Mouse (Mus musculus): ENCODE results near the gene Hmcn2. TPM values are rescaled to one million over a fixed set of nuclear protein-coding genes. Genes with fewer than 3 reads are reported as not detected.

The Hmcn2 gene
- polyA plus RNA-seq, 1 experiment from 2014 or later = 1.2 TPM

DNA sequence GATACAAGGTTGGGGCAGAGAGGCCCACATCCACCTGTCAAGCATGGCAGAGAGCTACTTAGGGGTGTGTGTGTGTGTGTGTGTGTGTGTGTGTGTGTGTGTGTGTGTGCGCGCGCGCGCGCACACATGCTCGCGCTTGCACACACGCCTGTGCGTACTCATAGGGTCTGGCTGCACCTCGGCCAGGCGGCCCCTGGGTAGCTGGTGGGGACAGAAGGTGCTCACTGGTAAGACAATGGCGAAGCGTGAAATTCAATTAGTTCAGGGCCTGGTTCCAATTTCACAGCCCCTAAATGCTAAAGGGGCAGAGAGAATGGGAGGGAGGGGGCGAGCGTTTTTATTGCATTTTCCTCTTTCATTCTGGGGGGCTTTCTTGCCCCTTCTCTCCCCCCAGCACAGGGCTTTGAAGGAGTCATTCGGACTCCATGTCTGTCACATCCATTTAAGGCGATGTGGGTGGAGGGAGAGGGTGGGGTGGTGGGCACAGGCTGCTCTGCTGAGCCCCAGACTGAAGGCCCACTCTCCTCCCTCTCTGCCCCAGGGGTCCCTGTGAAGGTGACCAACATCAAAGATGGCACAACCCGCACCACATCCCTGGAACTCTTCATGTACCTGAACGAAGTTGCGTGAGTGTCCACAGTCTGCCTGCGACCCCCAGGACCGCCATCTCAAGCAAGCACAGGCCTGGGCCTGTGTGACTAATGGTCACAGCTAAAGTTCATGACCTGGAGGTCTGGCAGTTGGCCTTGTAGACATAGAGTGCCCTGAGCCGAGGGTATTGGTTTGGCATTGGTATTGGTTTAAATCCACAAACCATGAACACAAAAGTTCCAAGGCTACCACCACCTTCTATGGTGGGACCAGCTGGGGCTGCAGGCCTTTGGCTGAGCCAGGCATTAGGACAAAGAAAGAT is 186.3 kb downstream of the Hmcn2 start:
- Histone ChIP-seq H3K9ac (no peak overlapping the region), H3K4me3 (no peak overlapping the region), H3K4me1 (no peaks in the 10 kb centered on the region), H3K27ac (replicated peaks) (no peak overlapping the region), H3K36me3 (no peaks in the 10 kb centered on the region), H3K9me3 (no peaks in the 10 kb centered on the region), H3K4me2 (no peak overlapping the region), H3K27me3 (replicated peaks) (peaks cover 78% of the 10 kb centered on the region)
- 87% methylated on average over 24 of the region's 24 CpGs for WGBS
- no peak; the same call in 1 of the 2 replicates for ATAC-seq (ENCODE audit: extremely low read depth, insufficient number of reproducible peaks, low FRiP score, low TSS enrichment)

DNA sequence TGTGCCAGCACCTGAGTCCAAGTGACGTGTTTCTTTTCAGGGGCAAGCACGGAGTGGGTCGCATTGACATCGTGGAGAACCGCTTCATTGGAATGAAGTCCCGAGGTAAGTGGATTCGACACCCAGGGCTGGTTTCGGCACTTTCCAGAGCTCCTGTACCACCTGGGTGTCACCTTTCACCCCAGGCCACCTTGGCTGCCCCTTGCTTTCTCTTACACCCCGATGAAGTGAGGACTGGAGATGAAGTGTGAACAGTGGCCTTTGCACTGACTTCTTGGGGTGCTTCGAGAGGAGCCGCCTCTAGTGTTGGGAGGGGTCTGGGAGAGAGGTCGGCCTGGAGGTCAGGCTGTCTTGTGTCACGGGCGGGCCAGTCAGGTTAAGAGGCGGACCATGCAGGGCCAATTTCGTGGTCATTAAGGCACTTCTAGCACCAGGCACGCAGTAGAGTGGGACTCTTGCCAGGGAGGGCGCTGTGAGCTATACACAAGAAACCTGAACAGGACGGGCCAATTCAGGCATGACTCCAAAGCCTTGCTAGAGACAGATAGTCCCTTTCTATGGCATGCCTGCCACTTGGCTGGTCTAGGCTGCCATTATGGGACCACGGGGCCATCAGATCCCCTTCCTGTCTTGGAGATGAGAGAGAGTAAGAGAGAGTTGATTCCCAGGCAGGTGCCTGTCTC is 187.4 kb downstream of the Hmcn2 start:
- Histone ChIP-seq H3K9me3 (no peaks in the 10 kb centered on the region), H3K27ac (replicated peaks) (no peak overlapping the region), H3K4me3 (no peak overlapping the region), H3K36me3 (no peaks in the 10 kb centered on the region), H3K9ac (no peak overlapping the region), H3K4me1 (no peaks in the 10 kb centered on the region), H3K27me3 (replicated peaks) (peaks cover 68% of the 10 kb centered on the region), H3K4me2 (no peak overlapping the region)
- WGBS = 59% methylated on average over 20 of the region's 20 CpGs
- no peak for ATAC-seq (ENCODE audit: extremely low read depth, insufficient number of reproducible peaks, low FRiP score, low TSS enrichment)

DNA sequence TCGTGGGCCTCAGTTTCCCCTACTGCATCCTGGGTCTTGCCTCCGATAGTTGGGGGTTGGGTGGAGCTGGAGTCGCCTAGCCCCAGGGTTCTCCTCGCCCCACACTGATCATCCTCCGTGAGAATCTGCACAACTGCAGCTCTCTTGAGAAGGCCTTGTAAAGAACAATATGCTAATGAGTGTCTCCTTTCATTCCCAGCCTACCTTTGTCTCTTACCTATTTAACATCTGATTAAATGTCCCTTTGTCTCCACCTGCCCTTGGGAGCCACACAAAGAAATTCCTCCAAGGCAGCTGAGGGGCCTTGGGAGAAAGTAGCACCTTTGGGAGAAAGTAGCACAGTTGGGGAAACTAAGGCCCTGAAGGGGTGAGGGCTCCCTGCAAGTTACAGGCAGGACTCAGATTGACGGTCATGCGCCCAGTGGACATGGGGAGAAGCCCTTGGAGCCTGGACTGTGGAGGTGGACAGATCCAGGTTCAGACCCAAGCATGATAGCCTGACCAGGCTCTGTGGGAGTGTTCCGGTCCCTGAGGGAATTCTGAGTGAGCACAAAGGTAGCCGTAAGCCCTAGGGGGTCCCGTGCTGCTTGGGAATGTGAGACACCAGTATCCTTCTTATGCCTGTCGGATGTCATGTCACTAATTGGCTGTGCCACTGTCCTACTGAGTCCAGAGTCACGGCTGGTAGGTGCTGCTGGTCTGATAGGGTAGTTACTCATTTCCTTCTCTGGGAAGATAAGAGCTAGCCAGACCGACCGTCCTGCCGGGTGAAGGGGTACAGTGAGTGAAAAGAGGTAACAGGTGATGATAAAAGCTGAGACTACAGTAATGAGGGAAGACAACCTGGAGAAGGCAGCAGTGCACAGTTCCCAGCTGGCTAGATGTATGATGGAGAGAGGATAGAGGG is 188.7 kb downstream of the Hmcn2 start:
- H3K27ac ChIP-seq (replicated peaks) = no peak overlapping the region
- H3K4me2 ChIP-seq = no peak overlapping the region
- no peak overlapping the region for H3K4me3 ChIP-seq
- H3K4me1 ChIP-seq = no peaks in the 10 kb centered on the region
- peaks cover 62% of the 10 kb centered on the region for H3K27me3 ChIP-seq (replicated peaks)
- no peak for ATAC-seq (ENCODE audit: extremely low read depth, insufficient number of reproducible peaks, low FRiP score, low TSS enrichment)
- no peaks in the 10 kb centered on the region for H3K36me3 ChIP-seq
- whole genome bisulfite sequencing = 44% methylated on average over 15 of the region's 15 CpGs
- no peaks in the 10 kb centered on the region for H3K9me3 ChIP-seq
- no peak overlapping the region for H3K9ac ChIP-seq

DNA sequence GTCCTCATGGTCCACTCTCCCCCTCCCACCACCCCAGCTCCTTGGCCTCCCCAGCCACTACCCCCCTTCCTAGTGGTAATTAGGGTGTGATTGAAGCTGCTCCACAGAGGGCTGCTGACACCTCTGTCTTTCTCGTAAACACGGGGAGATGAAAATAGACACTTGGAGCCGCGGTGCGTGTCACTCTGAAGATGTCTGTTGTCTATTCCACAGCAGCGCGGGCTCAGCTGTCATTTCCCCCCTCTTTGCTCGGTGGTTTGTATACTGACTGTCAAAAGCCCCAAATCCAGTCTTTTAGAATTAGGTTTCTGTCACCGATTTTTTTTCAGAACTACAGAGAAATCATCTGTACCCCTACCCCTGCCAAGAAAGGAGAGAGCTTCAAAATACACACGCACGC is 191.3 kb downstream of the Hmcn2 start:
- Histone ChIP-seq H3K36me3 (no peaks in the 10 kb centered on the region), H3K27me3 (replicated peaks) (peaks cover 39% of the 10 kb centered on the region), H3K4me3 (no peak overlapping the region), H3K9ac (no peak overlapping the region), H3K4me2 (no peak overlapping the region), H3K9me3 (no peaks in the 10 kb centered on the region), H3K4me1 (no peaks in the 10 kb centered on the region), H3K27ac (replicated peaks) (no peak overlapping the region)
- no peak for ATAC-seq (ENCODE audit: extremely low read depth, insufficient number of reproducible peaks, low FRiP score, low TSS enrichment)
- 55% methylated on average over 11 of the region's 11 CpGs for WGBS

DNA sequence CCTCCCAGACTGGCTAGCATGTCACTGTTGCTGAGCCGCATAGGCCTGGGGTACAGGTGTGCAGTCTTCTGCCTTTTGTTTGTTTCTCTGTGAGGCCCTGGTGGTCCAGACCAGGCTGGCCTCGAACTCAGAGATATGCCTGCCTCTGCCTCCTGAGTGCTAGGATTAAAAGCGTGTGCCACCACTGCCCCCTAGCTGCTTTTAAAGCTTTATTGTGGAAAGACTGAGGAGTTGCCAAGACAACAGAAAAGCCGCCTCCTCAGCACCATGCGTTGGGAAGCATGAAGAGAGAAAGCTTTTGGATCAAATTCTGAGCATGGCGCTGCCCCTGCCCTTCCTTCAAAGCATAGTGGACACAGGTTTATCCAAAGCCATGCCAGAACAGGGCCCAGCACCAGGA is 194.6 kb downstream of the Hmcn2 start:
- Histone ChIP-seq H3K27ac (replicated peaks) (no peak overlapping the region), H3K9me3 (no peaks in the 10 kb centered on the region), H3K4me3 (no peak overlapping the region), H3K27me3 (replicated peaks) (peaks cover 19% of the 10 kb centered on the region), H3K4me2 (no peak overlapping the region), H3K36me3 (no peaks in the 10 kb centered on the region), H3K9ac (no peak overlapping the region), H3K4me1 (no peaks in the 10 kb centered on the region)
- no peak for ATAC-seq (ENCODE audit: extremely low read depth, insufficient number of reproducible peaks, low FRiP score, low TSS enrichment)
- 83% methylated on average over 6 of the region's 6 CpGs for WGBS

Other genes with a start within 250 kb of the Hmcn2 start
- 17.6 and 18.7 TPM in 2 replicates for gene Fnbp1, start 172.4 kb upstream of the Hmcn2 start, polyA plus RNA-seq (2015; fragmentation: Nextera tagmentation; extraction: Ambion mirVana)
- 29.7 and 34.8 TPM in 2 replicates for gene Gpr107, start 162.1 kb upstream of the Hmcn2 start, polyA plus RNA-seq (2015; fragmentation: Nextera tagmentation; extraction: Ambion mirVana)
- gene Ncs1, start 68.6 kb upstream of the Hmcn2 start, polyA plus RNA-seq (2015; fragmentation: Nextera tagmentation; extraction: Ambion mirVana) = 36.3 and 39.4 TPM in 2 replicates
- gene Ass1, start 155.8 kb downstream of the Hmcn2 start, polyA plus RNA-seq (2015; fragmentation: Nextera tagmentation; extraction: Ambion mirVana) = 10.4 and 12.5 TPM in 2 replicates